ENCODE assay signal across 9 mouse cellular contexts in genomic region chr5:113716581-113717388, GRCm38 (mm10). TPM values are rescaled to one million over a fixed set of nuclear protein-coding genes. Genes with fewer than 3 reads are reported as not detected.
DNase-seq lines count a peak whose midpoint lies in the region; ATAC-seq and TF ChIP-seq lines count a peak whose summit lies in the region.
"Had no signal": no experiment of that assay in that cellular context is flagged by ENCODE, and none has a peak within 500 bp of the region (broad histone marks: within the 10 kb centered on the region; RNA-seq: fewer than 3 reads in every experiment).

No protein-coding gene starts in this region.

- DNase-seq in heart, embryonic 10.5 days (ENCODE audit: low spot score) = peak; percentile 81
- DNase-seq in heart, adult 2 months = no peak
- DNase-seq in embryo, embryonic 11.5 days (ENCODE audit: low read depth, low spot score) = peak; percentile 83

- no peak overlapping the region for H3K9ac ChIP-seq in heart, adult 2 months (ENCODE audit: low read depth, low read length)
- H3K9ac ChIP-seq in ES-Bruce4 (ENCODE audit: low read depth, poor library complexity, severe bottlenecking) = no peak overlapping the region
- no peak overlapping the region for H3K9ac ChIP-seq in hindbrain, embryonic 16.5 days (ENCODE audit: low read depth, low read length)
- H3K9ac ChIP-seq in stomach, embryonic 14.5 days (replicated peaks; ENCODE audit: low read depth, low read length) = no peak overlapping the region

- H3K4me3 ChIP-seq in heart, embryonic 10.5 days = no peak overlapping the region
- no peak overlapping the region for H3K4me3 ChIP-seq in heart, adult 2 months
- H3K4me3 ChIP-seq in ES-Bruce4 (ENCODE audit: low read depth, low read length) = no peak overlapping the region
- H3K4me3 ChIP-seq in hindbrain, embryonic 16.5 days (ENCODE audit: low read length) = no peak overlapping the region
- no peak overlapping the region for H3K4me3 ChIP-seq in stomach, embryonic 14.5 days (ENCODE audit: low read depth, low read length)

- TF ChIP-seq EP300 in heart, adult 2 months (IDR thresholded peaks at IDR 0.05; ENCODE audit: insufficient read depth, low read depth, low read length) = no peak
- TF ChIP-seq EP300 in ES-Bruce4 (IDR thresholded peaks at IDR 0.05; ENCODE audit: insufficient read depth, low read depth, low read length) = peak; percentile 46; the same call in 1 of the 2 replicates

- ATAC-seq in hindbrain, embryonic 16.5 days = peak; percentile 92
- ATAC-seq in megakaryocyte-erythroid progenitor cell, adult 5-6 weeks (replicated peaks; ENCODE audit: low FRiP score, low TSS enrichment, poor library complexity, severe bottlenecking) = peak; percentile 67
- ATAC-seq in stomach, embryonic 14.5 days (ENCODE audit: insufficient number of reproducible peaks, insufficient read depth, low FRiP score, low read depth) = peak; percentile 6; the same call in 1 of the 2 replicates
- no peak for ATAC-seq in CD4-positive, CD25-positive, alpha-beta regulatory T cell, adult 4 months

- no peaks in the 10 kb centered on the region for H3K79me2 ChIP-seq in heart, adult 2 months (replicated peaks; ENCODE audit: control insufficient read depth, insufficient read depth, low read length)

- intact Hi-C loops in heart, adult 2 months (cut with DNase I) = no loop called here

- 13% methylated on average over 10 of the region's 12 CpGs for WGBS in heart, embryonic 10.5 days
- 10% methylated on average over 12 of the region's 12 CpGs for WGBS in heart, adult 2 months
- 4% methylated on average over 12 of the region's 12 CpGs for WGBS in hindbrain, embryonic 16.5 days
- 11% methylated on average over 12 of the region's 12 CpGs for WGBS in stomach, embryonic 14.5 days

- H3K27ac ChIP-seq in heart, embryonic 10.5 days = no peak overlapping the region
- H3K27ac ChIP-seq in heart, adult 2 months = no peak overlapping the region
- H3K27ac ChIP-seq in ES-Bruce4 (ENCODE audit: insufficient read depth, low read length) = no peak overlapping the region
- peak overlapping the region; percentile 83 for H3K27ac ChIP-seq in hindbrain, embryonic 16.5 days (ENCODE audit: low read depth, low read length)
- H3K27ac ChIP-seq in stomach, embryonic 14.5 days (ENCODE audit: low read length) = no peak overlapping the region

- H3K9me3 ChIP-seq in heart, embryonic 10.5 days = no peaks in the 10 kb centered on the region
- H3K9me3 ChIP-seq in ES-Bruce4 (replicated peaks; ENCODE audit: control insufficient read depth, insufficient read depth, low read length, poor library complexity, severe bottlenecking) = no peaks in the 10 kb centered on the region
- no peaks in the 10 kb centered on the region for H3K9me3 ChIP-seq in hindbrain, embryonic 16.5 days (ENCODE audit: control insufficient read depth, low read length)
- H3K9me3 ChIP-seq in stomach, embryonic 14.5 days (ENCODE audit: control insufficient read depth, low read depth, low read length) = no peaks in the 10 kb centered on the region

- TF ChIP-seq POLR2A in heart, adult 2 months (IDR thresholded peaks at IDR 0.05; ENCODE audit: insufficient read depth, low read depth, low read length) = no peak
- TF ChIP-seq POLR2A in ES-Bruce4 (IDR thresholded peaks at IDR 0.05; ENCODE audit: insufficient read depth, low read length) = no peak

- H3K27me3 ChIP-seq in heart, embryonic 10.5 days (ENCODE audit: insufficient read depth, poor library complexity, severe bottlenecking) = no peaks in the 10 kb centered on the region
- H3K27me3 ChIP-seq in heart, adult 2 months (ENCODE audit: control insufficient read depth, insufficient read depth, low read length) = no peaks in the 10 kb centered on the region
- no peaks in the 10 kb centered on the region for H3K27me3 ChIP-seq in ES-Bruce4 (ENCODE audit: control insufficient read depth, insufficient read depth, low read length, poor library complexity, severe bottlenecking)
- no peaks in the 10 kb centered on the region for H3K27me3 ChIP-seq in hindbrain, embryonic 16.5 days (replicated peaks; ENCODE audit: control insufficient read depth, insufficient read depth, low read length)
- H3K27me3 ChIP-seq in stomach, embryonic 14.5 days (ENCODE audit: control insufficient read depth, insufficient read depth, low read length) = no peaks in the 10 kb centered on the region

- peak overlapping the region; percentile 34; the same call in 1 of the 2 replicates for H3K4me2 ChIP-seq in hindbrain, embryonic 16.5 days (ENCODE audit: low read length)
- H3K4me2 ChIP-seq in stomach, embryonic 14.5 days (replicated peaks; ENCODE audit: low read depth, low read length) = no peak overlapping the region

- H3K4me1 ChIP-seq in heart, embryonic 10.5 days = no peaks in the 10 kb centered on the region
- no peaks in the 10 kb centered on the region for H3K4me1 ChIP-seq in heart, adult 2 months (ENCODE audit: control insufficient read depth, insufficient read depth, low read length)
- no peaks in the 10 kb centered on the region for H3K4me1 ChIP-seq in ES-Bruce4 (ENCODE audit: control insufficient read depth, insufficient read depth, low read length)
- peaks cover 26% of the 10 kb centered on the region for H3K4me1 ChIP-seq in hindbrain, embryonic 16.5 days (ENCODE audit: control insufficient read depth, insufficient read depth, low read depth, low read length)
- H3K4me1 ChIP-seq in stomach, embryonic 14.5 days (ENCODE audit: control insufficient read depth, insufficient read depth, low read length) = no peaks in the 10 kb centered on the region

- no peak for TF ChIP-seq CTCF in heart, adult 2 months (IDR thresholded peaks at IDR 0.05)
- TF ChIP-seq CTCF in ES-Bruce4 (IDR thresholded peaks at IDR 0.05; ENCODE audit: low read depth, low read length) = no peak

- no peaks in the 10 kb centered on the region for H3K36me3 ChIP-seq in heart, embryonic 10.5 days
- no peaks in the 10 kb centered on the region for H3K36me3 ChIP-seq in heart, adult 2 months (ENCODE audit: control insufficient read depth, insufficient read depth, low read length)
- no peaks in the 10 kb centered on the region for H3K36me3 ChIP-seq in ES-Bruce4 (ENCODE audit: control insufficient read depth, insufficient read depth, low read length, poor library complexity, severe bottlenecking)
- H3K36me3 ChIP-seq in hindbrain, embryonic 16.5 days (ENCODE audit: control insufficient read depth, insufficient read depth, low read length) = no peaks in the 10 kb centered on the region
- H3K36me3 ChIP-seq in stomach, embryonic 14.5 days (ENCODE audit: control insufficient read depth, insufficient read depth, low read length) = no peaks in the 10 kb centered on the region

RNA-seq across cellular contexts. Expression of gene 1700069L16Rik, which starts 7.8 kb away (rescaled TPM):
- polyA plus RNA-seq in heart, embryonic 10.5 days (2016; fragmentation: Nextera tagmentation; extraction: Ambion mirVana) = not detected in 2 replicates
- total RNA-seq in heart, adult 2 months (2021) = not detected
- not detected in 2 replicates for polyA plus RNA-seq in heart, adult 2 months (2012; rRNA removed)
- not detected in 2 replicates for polyA plus RNA-seq in ES-Bruce4 (2011; ENCODE audit: insufficient read depth, insufficient read length, low read depth, missing spikeins)
- polyA plus RNA-seq in hindbrain, embryonic 16.5 days (2015; fragmentation: Nextera tagmentation; extraction: Ambion mirVana) = not detected in 2 replicates
- not detected in 2 replicates for total RNA-seq in megakaryocyte-erythroid progenitor cell, adult 5-6 weeks (2014; fragmentation: Nextera tagmentation)
- total RNA-seq in megakaryocyte-erythroid progenitor cell, adult 5-6 weeks (2017) = not detected in 2 replicates
- not detected in 2 replicates for polyA plus RNA-seq in stomach, embryonic 14.5 days (2014; fragmentation: Nextera tagmentation; extraction: Ambion mirVana)
- polyA plus RNA-seq in CD4-positive, CD25-positive, alpha-beta regulatory T cell, adult 4 months (2017; shearing (Covaris generic)) = not detected
- polyA plus RNA-seq: heart, embryonic 14.5 days had no signal

RNA-seq across cellular contexts. Expression of gene Ficd, which starts 18.8 kb away (rescaled TPM):
- polyA plus RNA-seq in heart, embryonic 10.5 days (2016; fragmentation: Nextera tagmentation; extraction: Ambion mirVana) = 5.3 and 6.4 TPM in 2 replicates
- total RNA-seq in heart, adult 2 months (2021) = 1 to 10 TPM; 8.7 to 9.3 TPM
- polyA plus RNA-seq in heart, adult 2 months (2012; rRNA removed) = 7.2 and 7.7 TPM in 2 replicates
- polyA plus RNA-seq in ES-Bruce4 (2011; ENCODE audit: insufficient read depth, insufficient read length, low read depth, missing spikeins) = 2.8 and 3.4 TPM in 2 replicates
- 10.9 and 11.1 TPM in 2 replicates for polyA plus RNA-seq in hindbrain, embryonic 16.5 days (2015; fragmentation: Nextera tagmentation; extraction: Ambion mirVana)
- total RNA-seq in megakaryocyte-erythroid progenitor cell, adult 5-6 weeks (2014; fragmentation: Nextera tagmentation) = 1.6 and 2.0 TPM in 2 replicates
- 0.23 and 0.80 TPM in 2 replicates for total RNA-seq in megakaryocyte-erythroid progenitor cell, adult 5-6 weeks (2017)
- polyA plus RNA-seq in stomach, embryonic 14.5 days (2014; fragmentation: Nextera tagmentation; extraction: Ambion mirVana) = 4.1 and 5.7 TPM in 2 replicates
- polyA plus RNA-seq in CD4-positive, CD25-positive, alpha-beta regulatory T cell, adult 4 months (2017; shearing (Covaris generic)) = 1 to 10 TPM; 3.9 to 8.6 TPM

RNA-seq across cellular contexts. Expression of gene Sart3, which starts 55.5 kb away (rescaled TPM):
- 46.0 and 63.9 TPM in 2 replicates for polyA plus RNA-seq in heart, embryonic 10.5 days (2016; fragmentation: Nextera tagmentation; extraction: Ambion mirVana)
- total RNA-seq in heart, adult 2 months (2021) = 10 to 100 TPM; 12.2 to 14.4 TPM
- 10.2 and 13.6 TPM in 2 replicates for polyA plus RNA-seq in heart, adult 2 months (2012; rRNA removed)
- polyA plus RNA-seq in ES-Bruce4 (2011; ENCODE audit: insufficient read depth, insufficient read length, low read depth, missing spikeins) = 45.0 and 49.0 TPM in 2 replicates
- 37.7 and 39.0 TPM in 2 replicates for polyA plus RNA-seq in hindbrain, embryonic 16.5 days (2015; fragmentation: Nextera tagmentation; extraction: Ambion mirVana)
- total RNA-seq in megakaryocyte-erythroid progenitor cell, adult 5-6 weeks (2014; fragmentation: Nextera tagmentation) = 46.6 and 48.1 TPM in 2 replicates
- total RNA-seq in megakaryocyte-erythroid progenitor cell, adult 5-6 weeks (2017) = 38.6 and 45.5 TPM in 2 replicates
- 30.5 and 34.6 TPM in 2 replicates for polyA plus RNA-seq in stomach, embryonic 14.5 days (2014; fragmentation: Nextera tagmentation; extraction: Ambion mirVana)
- polyA plus RNA-seq in CD4-positive, CD25-positive, alpha-beta regulatory T cell, adult 4 months (2017; shearing (Covaris generic)) = 10 to 100 TPM; 13.6 to 15.4 TPM

RNA-seq across cellular contexts. Expression of gene Iscu, which starts 55.8 kb away (rescaled TPM):
- polyA plus RNA-seq in heart, embryonic 10.5 days (2016; fragmentation: Nextera tagmentation; extraction: Ambion mirVana) = 98.7 and 105 TPM in 2 replicates
- total RNA-seq in heart, adult 2 months (2021) = 100 to 1,000 TPM; 176 to 202 TPM
- polyA plus RNA-seq in heart, adult 2 months (2012; rRNA removed) = 168 and 212 TPM in 2 replicates
- 47.5 and 58.2 TPM in 2 replicates for polyA plus RNA-seq in ES-Bruce4 (2011; ENCODE audit: insufficient read depth, insufficient read length, low read depth, missing spikeins)
- polyA plus RNA-seq in hindbrain, embryonic 16.5 days (2015; fragmentation: Nextera tagmentation; extraction: Ambion mirVana) = 86.8 and 94.0 TPM in 2 replicates
- total RNA-seq in megakaryocyte-erythroid progenitor cell, adult 5-6 weeks (2014; fragmentation: Nextera tagmentation) = 80.5 and 81.0 TPM in 2 replicates
- total RNA-seq in megakaryocyte-erythroid progenitor cell, adult 5-6 weeks (2017) = 63.1 and 68.9 TPM in 2 replicates
- polyA plus RNA-seq in stomach, embryonic 14.5 days (2014; fragmentation: Nextera tagmentation; extraction: Ambion mirVana) = 106 and 117 TPM in 2 replicates
- 10 to 100 TPM in 1 of 2 experiments, 1 to 10 TPM in 1; 7.1 to 10.8 TPM for polyA plus RNA-seq in CD4-positive, CD25-positive, alpha-beta regulatory T cell, adult 4 months (2017; shearing (Covaris generic))

Comparison
In these comparisons a context has a peak if more than half of its experiments do, and no peak if none do; other contexts are left out.
1. DNase-seq: peak in heart, embryonic 10.5 days (single experiment) and embryo, embryonic 11.5 days (single experiment); none in heart, adult 2 months (0 of 2).